Mouse (Mus musculus) embryo, embryonic 10.5 days (tissue): ENCODE data around the gene Cxcr2.

Experiments
- DNase-seq: peaks from one replicate; pipeline ENCODE4 v3.0.0-alpha.2; 2015; ENCODE audit warnings: low spot score

Gene Cxcr2

GRCm38 (mm10) chr1:74197726-74198470 lies 44.1 kb downstream of the Cxcr2 start:
- no peak for DNase-seq

- DNase-seq, result no peak
These were observed 45.3 kb downstream of the Cxcr2 start for GRCm38 (mm10) chr1:74199046-74199445.

- no peak for DNase-seq
These were observed 47.5 kb downstream of the Cxcr2 start for GRCm38 (mm10) chr1:74201048-74201844.

- DNase-seq, result no peak
These were observed 49.7 kb downstream of the Cxcr2 start for GRCm38 (mm10) chr1:74203457-74203856.

DNA sequence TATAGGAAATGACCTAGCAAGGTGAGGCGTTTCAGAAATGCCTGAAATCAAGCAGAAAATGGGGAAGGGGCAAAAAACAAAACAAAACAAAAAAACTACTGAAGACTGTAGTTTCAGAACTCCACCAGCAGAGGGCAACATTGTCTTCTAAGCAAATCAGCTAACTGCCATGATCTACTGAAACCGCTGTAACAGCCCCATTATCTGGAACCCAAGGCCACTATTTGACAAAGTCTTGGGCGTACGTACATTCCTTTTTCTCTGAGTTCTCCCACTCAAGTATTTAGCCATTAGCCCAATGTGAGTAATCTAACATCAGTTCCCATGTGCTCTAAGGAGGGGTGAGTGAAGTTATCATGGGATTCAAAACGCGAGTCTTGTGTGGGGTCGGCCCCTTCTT lies 52.1 kb downstream of the Cxcr2 start:
- peak; percentile 71 for DNase-seq

DNA sequence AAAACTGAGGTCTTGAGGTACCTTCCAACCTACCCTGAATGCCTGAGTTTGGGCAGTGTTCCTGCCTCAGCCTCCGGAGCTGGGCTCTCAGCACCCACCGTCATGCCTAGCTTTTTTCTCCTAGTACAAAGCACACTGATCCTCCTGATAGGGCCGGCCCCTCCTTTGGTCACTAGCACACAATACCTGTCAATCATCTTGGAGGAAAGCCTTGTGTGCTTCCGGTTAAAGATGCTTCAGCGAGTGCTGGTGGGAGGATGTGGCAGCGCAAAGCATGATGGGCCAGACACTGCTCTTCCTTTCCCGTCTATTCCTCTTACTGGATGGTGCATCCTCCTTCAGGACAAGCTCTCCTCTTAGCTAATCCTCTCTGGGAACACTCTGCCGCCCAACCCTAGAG lies 52.9 kb downstream of the Cxcr2 start:
- no peak for DNase-seq

- DNase-seq, result no peak
These were observed 54.1 kb downstream of the Cxcr2 start for GRCm38 (mm10) chr1:74207906-74208305.

DNA sequence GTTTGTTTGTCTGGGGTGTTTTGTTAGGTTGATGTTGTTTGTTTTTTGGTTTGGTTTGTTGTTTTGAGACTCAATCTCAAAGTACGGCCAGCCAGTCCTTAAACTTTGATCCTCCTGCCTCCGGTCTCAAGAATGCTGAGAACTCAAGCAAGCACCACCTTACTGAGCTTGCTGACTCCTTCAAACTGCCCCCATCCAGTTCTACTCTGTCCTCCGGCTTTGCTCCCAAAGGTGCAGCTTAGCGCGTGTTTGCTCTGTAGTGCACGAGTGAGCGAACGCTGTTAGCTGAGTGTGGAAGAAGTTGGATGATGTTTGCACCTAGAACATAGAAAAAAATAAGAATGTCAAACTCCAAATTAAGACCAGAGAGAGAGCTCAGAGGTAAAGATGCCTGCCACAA lies 55.2 kb downstream of the Cxcr2 start:
- no peak for DNase-seq
